Mouse (Mus musculus) lung, embryonic 16.5 days (tissue): Measurements from ENCODE around the gene Hmbs. TPM values are rescaled to one million over a fixed set of nuclear protein-coding genes. Genes with fewer than 3 reads are reported as not detected.

Experiments used
- ATAC-seq: fragments of 200-750 bp; cut with Nextera tagmentation; 2 replicates; pipeline ENCODE4 v1.8.0; 2017; ENCODE audit warnings: low read depth, mild to moderate bottlenecking, moderate library complexity
- H3K27ac ChIP-seq: fragments of 300-500 bp; sonication (generic); 2 replicates; pipeline ENCODE4 v1.5.1; 2014; ENCODE audit warnings: mild to moderate bottlenecking, control low read depth, low read length
- H3K27me3 ChIP-seq: fragments of 300-500 bp; sonication (generic); 2 replicates; pipeline ENCODE4 v1.6.1; 2014; ENCODE audit warnings: low read depth, low read length, mixed read lengths; ENCODE audit not compliant: control insufficient read depth, insufficient read depth
- H3K36me3 ChIP-seq: fragments of 300-500 bp; sonication (generic); 2 replicates; pipeline ENCODE4 v1.6.1; 2014; ENCODE audit warnings: low read length; ENCODE audit not compliant: control insufficient read depth, insufficient read depth
- H3K4me1 ChIP-seq: fragments of 300-500 bp; sonication (generic); replicated peaks from 2 replicates; pipeline ENCODE4 v1.6.1; 2014; ENCODE audit warnings: low read length, mixed read lengths; ENCODE audit not compliant: control insufficient read depth, insufficient read depth
- H3K4me2 ChIP-seq: fragments of 300-500 bp; sonication (generic); 2 replicates; pipeline ENCODE4 v1.6.1; 2014; ENCODE audit warnings: low read depth, low read length, control low read depth
- H3K4me3 ChIP-seq: fragments of 300-500 bp; sonication (generic); 2 replicates; pipeline ENCODE4 v1.5.1; 2014; ENCODE audit warnings: mild to moderate bottlenecking, low read length, control low read depth
- H3K9ac ChIP-seq: fragments of 300-500 bp; sonication (generic); 2 replicates; pipeline ENCODE4 v1.6.1; 2014; ENCODE audit warnings: low read length, control low read depth
- H3K9me3 ChIP-seq: fragments of 300-500 bp; sonication (generic); 2 replicates; pipeline ENCODE4 v1.6.1; 2016; ENCODE audit warnings: low read length; ENCODE audit not compliant: control insufficient read depth
- WGBS: fragments of 180-500 bp; shearing (Covaris S2); extraction: QIAGEN DNeasy Blood & Tissue Kit; methylation state at CpG from one replicate; pipeline ENCODE4 v1.1.7; 2014; 5-methylcytosine and 5-hydroxymethylcytosine counted together
- microRNA-seq: library from miRNA; unstranded; fragments of <30 nt; microRNA quantifications from one replicate; pipeline ENCODE4, GENCODE M21; 2016
- polyA plus RNA-seq: library from polyadenylated mRNA; unstranded; fragments of >200 nt; fragmentation: Nextera tagmentation; extraction: Ambion mirVana; gene quantifications from 2 replicates; pipeline ENCODE4 v1.2.1, GENCODE M21; 2015

Hmbs gene
- polyA plus RNA-seq, 1 experiment from 2014 or later: 110 TPM

- Histone ChIP-seq H3K36me3 (peaks cover 10% of the 10 kb centered on the region; the same call in 1 of the 2 replicates), H3K4me1 (peaks cover 19% of the 10 kb centered on the region), H3K4me3 (peak within 1 kb of the TSS; percentile 55), H3K4me2 (peak within 1 kb of the TSS; percentile 88), H3K27me3 (peaks cover 18% of the 10 kb centered on the region), H3K9me3 (no peaks in the 10 kb centered on the region), H3K9ac (peak within 1 kb of the TSS; percentile 64), H3K27ac (no peak within 1 kb of the TSS)
- 2% methylated on average over 38 of the region's 38 CpGs for WGBS
- peak; percentile 53 for ATAC-seq
Measured at GRCm38 (mm10) chr9:44288076-44288958, 55.7 kb downstream of the Hmbs start, which contains the start of gene Abcg4. Abcg4 (minus strand) TSS chr9:44288615.

- peak; percentile 56 for ATAC-seq
- H3K4me1 ChIP-seq: peaks cover 19% of the 10 kb centered on the region
- peak overlapping the region; percentile 88 for H3K4me2 ChIP-seq
Measured at GRCm38 (mm10) chr9:44287401-44288075, 56.5 kb downstream of the Hmbs start.

GRCm38 (mm10) chr9:44287003-44287400 is 57.0 kb downstream of the Hmbs start:
- Histone ChIP-seq H3K9ac (peak overlapping the region; percentile 64), H3K4me3 (peak overlapping the region; percentile 55), H3K27ac (no peak overlapping the region), H3K36me3 (peaks cover 5% of the 10 kb centered on the region; the same call in 1 of the 2 replicates), H3K27me3 (peaks cover 18% of the 10 kb centered on the region), H3K9me3 (no peaks in the 10 kb centered on the region), H3K4me2 (peak overlapping the region; percentile 88), H3K4me1 (peaks cover 19% of the 10 kb centered on the region)
- ATAC-seq: no peak
- WGBS: 17% methylated on average over 11 of the region's 11 CpGs

More at GRCm38 (mm10) chr9:44287401-44288075, 56.5 kb downstream of the Hmbs start:
- Histone ChIP-seq H3K9ac (peak overlapping the region; percentile 64), H3K9me3 (no peaks in the 10 kb centered on the region), H3K4me3 (peak overlapping the region; percentile 55), H3K36me3 (peaks cover 5% of the 10 kb centered on the region; the same call in 1 of the 2 replicates), H3K27ac (no peak overlapping the region), H3K27me3 (peaks cover 18% of the 10 kb centered on the region)
- under 1% methylated on average over 45 of the region's 47 CpGs for WGBS

Small RNA genes lying within 50 kb of the gene (microRNA-seq; reads per million reads assigned to microRNA genes)
- not detected for gene Gm44335

Other genes starting within 250 kb of the Hmbs start
- gene Mfrp, start 242.5 kb downstream of the Hmbs start, polyA plus RNA-seq: 0.20 and 0.21 TPM in 2 replicates
- 5.4 and 5.6 TPM in 2 replicates for gene C1qtnf5, start 237.0 kb downstream of the Hmbs start, polyA plus RNA-seq
- 0.13 and 0.14 TPM in 2 replicates for gene Gm49380, start 230.7 kb downstream of the Hmbs start, polyA plus RNA-seq
- gene Rnf26, start 230.7 kb downstream of the Hmbs start, polyA plus RNA-seq: 60.1 and 63.8 TPM in 2 replicates
- 99.1 and 104 TPM in 2 replicates for gene Mcam, start 209.8 kb downstream of the Hmbs start, polyA plus RNA-seq
- 15.3 and 15.5 TPM in 2 replicates for gene Cbl, start 110.2 kb downstream of the Hmbs start, polyA plus RNA-seq
- 7.3 and 14.3 TPM in 2 replicates for gene Ccdc153, start 103.6 kb downstream of the Hmbs start, polyA plus RNA-seq
- 0.11 TPM in 1 of 2 replicates, not detected in the other for gene Pdzd3, start 92.8 kb downstream of the Hmbs start, polyA plus RNA-seq
- gene Nlrx1, start 75.6 kb downstream of the Hmbs start, polyA plus RNA-seq: 9.5 and 10.4 TPM in 2 replicates
- gene Abcg4, start 55.6 kb downstream of the Hmbs start, polyA plus RNA-seq: 1.4 and 2.1 TPM in 2 replicates
- 24.3 and 25.1 TPM in 2 replicates for gene Hinfp, start 38.6 kb downstream of the Hmbs start, polyA plus RNA-seq
- gene C2cd2l, start 23.9 kb downstream of the Hmbs start, polyA plus RNA-seq: 6.8 and 7.4 TPM in 2 replicates
- 38.0 and 42.3 TPM in 2 replicates for gene Dpagt1, start 18.2 kb downstream of the Hmbs start, polyA plus RNA-seq
- 318 and 395 TPM in 2 replicates for gene H2afx, start 9.5 kb downstream of the Hmbs start, polyA plus RNA-seq
- 31.4 and 32.8 TPM in 2 replicates for gene Vps11, start 17.4 kb upstream of the Hmbs start, polyA plus RNA-seq
- gene Hyou1, start 35.3 kb upstream of the Hmbs start, polyA plus RNA-seq: 38.2 and 42.0 TPM in 2 replicates
- gene Slc37a4, start 52.6 kb upstream of the Hmbs start, polyA plus RNA-seq: 19.9 and 21.9 TPM in 2 replicates
- gene Rps25, start 62.9 kb upstream of the Hmbs start, polyA plus RNA-seq: 1,846 and 1,855 TPM in 2 replicates
- gene Trappc4, start 63.4 kb upstream of the Hmbs start, polyA plus RNA-seq: 131 and 135 TPM in 2 replicates
- gene Ccdc84, start 74.3 kb upstream of the Hmbs start, polyA plus RNA-seq: 32.5 TPM in 2 replicates
- not detected in 2 replicates for gene Foxr1, start 96.9 kb upstream of the Hmbs start, polyA plus RNA-seq
- 1.8 and 2.0 TPM in 2 replicates for gene Upk2, start 110.7 kb upstream of the Hmbs start, polyA plus RNA-seq
- 14.1 and 16.1 TPM in 2 replicates for gene Bcl9l, start 138.6 kb upstream of the Hmbs start, polyA plus RNA-seq
- 0.08 and 0.29 TPM in 2 replicates for gene Cxcr5, start 217.6 kb upstream of the Hmbs start, polyA plus RNA-seq